Mouse (Mus musculus) myocyte (in vitro differentiated cells): Measurements from ENCODE around the gene Brk1. TPM values are rescaled to one million over a fixed set of nuclear protein-coding genes. Genes with fewer than 3 reads are reported as not detected.

Experiments
- H3K27me3 ChIP-seq: one replicate; pipeline ENCODE4 v1.6.1; 2011; ENCODE audit not compliant: control insufficient read depth, insufficient read depth, insufficient read length
- H3K36me3 ChIP-seq: one replicate; pipeline ENCODE4 v1.6.1; 2011; ENCODE audit not compliant: control insufficient read depth, insufficient read depth
- H3K4me2 ChIP-seq: one replicate; pipeline ENCODE4 v1.6.1; 2011; ENCODE audit warnings: low read depth, control low read depth
- H3K4me3 ChIP-seq: one replicate; pipeline ENCODE4 v1.5.1; 2011; ENCODE audit warnings: mild to moderate bottlenecking, control low read depth, moderate library complexity
- H3K79me2 ChIP-seq: one replicate; pipeline ENCODE4 v1.6.1; 2011; ENCODE audit not compliant: control insufficient read depth, insufficient read depth
- H3ac ChIP-seq: one replicate; pipeline ENCODE4 v1.6.1; 2011; ENCODE audit not compliant: control insufficient read depth, insufficient read length
- CEBPB ChIP-seq: IDR thresholded peaks from 2 replicates; pipeline ENCODE4 v1.6.1; 2011; ENCODE audit warnings: mild to moderate bottlenecking, moderate library complexity; ENCODE audit not compliant: poor library complexity, insufficient read depth, severe bottlenecking
- E2F4 ChIP-seq: IDR thresholded peaks from one replicate; pipeline ENCODE4 v1.6.1; 2011; ENCODE audit warnings: mild to moderate bottlenecking, control low read depth, moderate library complexity; ENCODE audit not compliant: insufficient read depth
- MAX ChIP-seq: IDR thresholded peaks from one replicate; pipeline ENCODE4 v1.6.1; 2011; ENCODE audit warnings: low read depth, mild to moderate bottlenecking, control low read depth
- MYOD1 ChIP-seq, 3 experiments: IDR thresholded peaks; one replicate each; pipeline ENCODE4 v1.6.1; 2011; ENCODE audit warnings: control low read depth in 2 of 3, low read depth in 2 of 3, mild to moderate bottlenecking in 2 of 3, moderate library complexity in 1 of 3; ENCODE audit not compliant: insufficient read length in 2 of 3, control insufficient read depth in 1 of 3
- MYOG ChIP-seq, 3 experiments: IDR thresholded peaks; one replicate each; pipeline ENCODE4 v1.6.1; 2011; ENCODE audit warnings: control low read depth in 2 of 3, low read depth in 2 of 3, mild to moderate bottlenecking in 2 of 3; ENCODE audit not compliant: insufficient read length in 2 of 3, control insufficient read depth in 1 of 3, insufficient read depth in 1 of 3
- POLR2A ChIP-seq: IDR thresholded peaks from one replicate; pipeline ENCODE4 v1.6.1; 2011; ENCODE audit warnings: low read depth, mild to moderate bottlenecking, control low read depth, moderate library complexity; ENCODE audit not compliant: insufficient read length
- POLR2AphosphoS2 ChIP-seq: IDR thresholded peaks from one replicate; pipeline ENCODE4 v1.6.1; 2011; ENCODE audit warnings: low read depth, control low read depth; ENCODE audit not compliant: insufficient read length
- REST ChIP-seq: IDR thresholded peaks from one replicate; pipeline ENCODE4 v1.6.1; 2011; ENCODE audit warnings: mild to moderate bottlenecking, control low read depth, moderate library complexity; ENCODE audit not compliant: insufficient read depth, insufficient read length
- SRF ChIP-seq: IDR thresholded peaks from one replicate; pipeline ENCODE4 v1.6.1; 2011; ENCODE audit warnings: low read depth; ENCODE audit not compliant: control insufficient read depth, insufficient read length
- TCF12 ChIP-seq: IDR thresholded peaks from one replicate; pipeline ENCODE4 v1.6.1; 2011; ENCODE audit warnings: mild to moderate bottlenecking, control low read depth; ENCODE audit not compliant: poor library complexity, insufficient read depth, severe bottlenecking
- TCF3 ChIP-seq: IDR thresholded peaks from one replicate; pipeline ENCODE4 v1.6.1; 2011; ENCODE audit warnings: low read depth, control low read depth; ENCODE audit not compliant: insufficient read length
- USF1 ChIP-seq: IDR thresholded peaks from one replicate; pipeline ENCODE4 v1.6.1; 2011; ENCODE audit warnings: low read depth, mild to moderate bottlenecking, control low read depth, moderate library complexity
- polyA plus RNA-seq: library from polyadenylated mRNA; unstranded; fragments of >200 nt; fragmentation: generic; extraction: Trizol; gene quantifications from one replicate; pipeline ENCODE4 v1.2.1, GENCODE M21; 2012; ENCODE audit warnings: missing spikeins

Brk1 gene
- polyA plus RNA-seq, 1 experiment, result 199 TPM

GRCm38 (mm10) chr6:113583023-113583422, 21.5 kb upstream of the Brk1 start:
- no peak for TF ChIP-seq MYOD1 (IDR thresholded peaks at IDR 0.05; ENCODE audit: control insufficient read depth in 1 of 3, insufficient read length in 2 of 3, low read depth in 2 of 3)
- H3K36me3 ChIP-seq, result no peaks in the 10 kb centered on the region

GRCm38 (mm10) chr6:113585065-113585464, 19.5 kb upstream of the Brk1 start:
- H3K4me3 ChIP-seq, result no peak overlapping the region
- H3K4me2 ChIP-seq, result no peak overlapping the region
- no peaks in the 10 kb centered on the region for H3K27me3 ChIP-seq
- no peak for TF ChIP-seq MAX
- TF ChIP-seq TCF3, result no peak
- no peak for TF ChIP-seq MYOG (IDR thresholded peaks at IDR 0.05; ENCODE audit: control insufficient read depth in 1 of 3, insufficient read depth in 1 of 3, insufficient read length in 2 of 3, low read depth in 2 of 3)
- no peak for TF ChIP-seq SRF
- no peak for TF ChIP-seq E2F4
- no peak for TF ChIP-seq TCF12
- no peak for TF ChIP-seq REST
- no peak for TF ChIP-seq POLR2AphosphoS2
- no peak for TF ChIP-seq POLR2A
- no peak overlapping the region for H3ac ChIP-seq
- H3K36me3 ChIP-seq, result no peaks in the 10 kb centered on the region
- H3K79me2 ChIP-seq, result no peaks in the 10 kb centered on the region

More at GRCm38 (mm10) chr6:113583023-113583422, 21.5 kb upstream of the Brk1 start:
- H3K79me2 ChIP-seq, result no peaks in the 10 kb centered on the region
- H3K27me3 ChIP-seq, result no peaks in the 10 kb centered on the region
- no peak overlapping the region for H3ac ChIP-seq
- H3K4me2 ChIP-seq, result no peak overlapping the region
- no peak overlapping the region for H3K4me3 ChIP-seq

DNA sequence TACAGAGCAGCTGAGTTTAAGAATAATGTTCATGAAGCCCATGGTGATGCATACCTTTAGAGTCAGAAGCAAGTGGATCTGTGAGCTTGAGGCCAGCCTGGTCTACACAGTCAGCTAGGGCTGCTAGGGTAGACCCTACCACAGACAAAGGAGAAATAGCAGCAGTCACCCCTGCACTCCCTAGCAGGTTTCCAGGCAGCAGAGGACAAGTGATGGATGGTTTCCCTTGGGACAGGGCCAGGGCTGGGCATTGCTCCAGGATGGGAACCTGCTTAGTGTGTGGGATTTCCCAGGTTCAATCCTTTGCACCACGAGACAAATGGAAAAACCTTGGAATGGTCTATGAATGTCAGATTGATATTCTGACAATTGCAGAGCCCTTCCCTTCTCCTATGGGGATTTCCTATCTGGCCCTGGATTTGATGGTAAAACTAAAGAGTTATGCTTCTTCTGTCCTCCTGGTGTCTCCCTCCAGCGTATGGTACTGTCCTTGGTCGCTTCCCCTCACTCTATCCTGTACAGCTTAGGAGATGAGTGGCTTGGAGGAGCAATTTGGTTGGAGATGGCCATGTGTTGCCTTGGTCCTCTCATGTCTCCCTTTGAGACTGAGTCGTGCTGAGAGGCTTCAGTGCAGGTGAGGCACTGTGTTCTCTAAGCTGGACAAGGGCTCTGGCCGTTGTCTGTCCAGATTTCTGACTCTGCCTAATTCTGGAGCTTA, 17.9 kb upstream of the Brk1 start:
- no peak overlapping the region for H3K4me2 ChIP-seq
- H3ac ChIP-seq, result no peak overlapping the region
- no peak for TF ChIP-seq POLR2AphosphoS2
- TF ChIP-seq POLR2A, result no peak
- no peak for TF ChIP-seq REST
- TF ChIP-seq MAX, result no peak
- no peak for TF ChIP-seq MYOG (IDR thresholded peaks at IDR 0.05; ENCODE audit: control insufficient read depth in 1 of 3, insufficient read depth in 1 of 3, insufficient read length in 2 of 3, low read depth in 2 of 3)
- TF ChIP-seq SRF, result no peak
- no peak for TF ChIP-seq USF1
- TF ChIP-seq CEBPB, result no peak
- H3K36me3 ChIP-seq, result no peaks in the 10 kb centered on the region
- no peak overlapping the region for H3K4me3 ChIP-seq
- no peaks in the 10 kb centered on the region for H3K79me2 ChIP-seq
- no peaks in the 10 kb centered on the region for H3K27me3 ChIP-seq

DNA sequence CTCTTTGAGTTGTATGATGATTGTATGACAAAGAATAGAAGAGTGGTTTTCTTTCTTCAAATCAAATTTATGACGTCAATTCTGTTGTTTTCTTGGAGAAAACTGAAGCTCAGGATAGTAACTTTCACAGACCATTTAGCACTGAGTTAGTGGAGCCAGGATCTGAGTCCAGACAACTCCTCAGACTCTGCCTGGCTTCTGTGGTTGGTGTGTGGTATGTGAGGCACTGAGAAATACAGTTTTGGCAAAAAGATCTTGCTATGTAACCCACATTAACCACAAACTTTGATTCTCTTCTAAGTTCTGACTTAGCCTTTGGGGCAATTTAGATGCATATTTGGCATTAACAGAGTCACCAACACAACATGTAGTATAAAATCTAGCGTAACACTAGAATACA, 11.9 kb upstream of the Brk1 start:
- no peak overlapping the region for H3K4me3 ChIP-seq
- H3K79me2 ChIP-seq, result no peaks in the 10 kb centered on the region
- no peak overlapping the region for H3ac ChIP-seq
- no peaks in the 10 kb centered on the region for H3K36me3 ChIP-seq
- H3K4me2 ChIP-seq, result no peak overlapping the region
- H3K27me3 ChIP-seq, result no peaks in the 10 kb centered on the region
- TF ChIP-seq MYOD1 (IDR thresholded peaks at IDR 0.05; ENCODE audit: control insufficient read depth in 1 of 3, insufficient read length in 2 of 3, low read depth in 2 of 3) (no peak), SRF (no peak), MAX (no peak), TCF12 (no peak), REST (no peak), POLR2AphosphoS2 (no peak), E2F4 (no peak), POLR2A (no peak), CEBPB (no peak), TCF3 (no peak), MYOG (IDR thresholded peaks at IDR 0.05; ENCODE audit: control insufficient read depth in 1 of 3, insufficient read depth in 1 of 3, insufficient read length in 2 of 3, low read depth in 2 of 3) (no peak), USF1 (no peak)

DNA sequence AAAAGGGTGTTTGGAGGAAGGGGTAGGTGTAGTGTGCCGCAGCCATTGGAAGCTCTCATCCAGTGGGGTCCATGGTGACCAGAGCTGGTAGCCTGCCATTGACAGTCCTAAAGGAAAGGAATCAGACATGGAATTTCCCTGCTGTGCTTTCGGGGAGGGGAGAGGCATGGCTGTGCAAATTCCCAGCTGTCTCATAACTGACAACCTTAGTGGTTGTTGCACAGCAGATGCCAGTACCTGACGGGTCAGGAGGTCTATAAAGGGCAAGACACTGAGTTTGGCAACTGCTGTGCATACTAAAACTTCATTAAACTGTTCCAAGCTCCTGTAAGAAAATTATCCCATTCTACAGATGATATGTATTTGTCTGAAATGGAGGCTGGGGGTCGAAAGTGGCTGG, 6.6 kb upstream of the Brk1 start:
- no peaks in the 10 kb centered on the region for H3K36me3 ChIP-seq
- H3K4me2 ChIP-seq, result no peak overlapping the region
- H3K79me2 ChIP-seq, result no peaks in the 10 kb centered on the region
- no peak overlapping the region for H3K4me3 ChIP-seq
- no peak overlapping the region for H3ac ChIP-seq
- H3K27me3 ChIP-seq, result no peaks in the 10 kb centered on the region
- TF ChIP-seq POLR2AphosphoS2 (no peak), MYOG (IDR thresholded peaks at IDR 0.05; ENCODE audit: control insufficient read depth in 1 of 3, insufficient read depth in 1 of 3, insufficient read length in 2 of 3, low read depth in 2 of 3) (peak in 1 of 3 experiments; percentile 57), TCF3 (no peak), MYOD1 (IDR thresholded peaks at IDR 0.05; ENCODE audit: control insufficient read depth in 1 of 3, insufficient read length in 2 of 3, low read depth in 2 of 3) (peak in 2 of 3 experiments; percentile 15 to 51)
